Mouse (Mus musculus) heart, postnatal 0 days (tissue): ENCODE measurements at regions not wholly inside any gene's neighbourhood (a gene's known extent, or its start where the extent isn't known, plus 50 kb on each side); places are given as distances from the start of the nearest gene placed in this dataset.

Source experiments
- CTCF ChIP-seq: IDR thresholded peaks from 2 replicates; pipeline ENCODE4 v1.5.1; 2016; ENCODE audit warnings: antibody characterized with exemption, control low read depth, low read depth
- EP300 ChIP-seq: IDR thresholded peaks from 2 replicates; pipeline ENCODE4 v1.6.1; 2016; ENCODE audit warnings: antibody characterized with exemption, low read depth

- TF ChIP-seq CTCF (no peak), EP300 (no peak)
Observed at GRCm38 (mm10) chr13:99739420-99739819, 161.5 kb downstream of the Cartpt start.
